Mouse (Mus musculus) CD4-positive, CD25-positive, alpha-beta regulatory T cell, adult 2 months (primary cell): ENCODE measurements around the gene Fxyd2.

Experiments
- DNase-seq: peaks from one replicate; pipeline ENCODE4 v3.0.0-alpha.2; 2012; ENCODE audit warnings: low read depth, low spot score

The Fxyd2 gene

GRCm38 (mm10) chr9:45426456-45426855, 27.0 kb downstream of the Fxyd2 start, which contains the start of gene Dscaml1:
Gene Dscaml1, plus strand, starts transcription at chr9:45426628.
- DNase-seq: no peak

GRCm38 (mm10) chr9:45429392-45429791, 29.9 kb downstream of the Fxyd2 start:
- DNase-seq: no peak

DNA sequence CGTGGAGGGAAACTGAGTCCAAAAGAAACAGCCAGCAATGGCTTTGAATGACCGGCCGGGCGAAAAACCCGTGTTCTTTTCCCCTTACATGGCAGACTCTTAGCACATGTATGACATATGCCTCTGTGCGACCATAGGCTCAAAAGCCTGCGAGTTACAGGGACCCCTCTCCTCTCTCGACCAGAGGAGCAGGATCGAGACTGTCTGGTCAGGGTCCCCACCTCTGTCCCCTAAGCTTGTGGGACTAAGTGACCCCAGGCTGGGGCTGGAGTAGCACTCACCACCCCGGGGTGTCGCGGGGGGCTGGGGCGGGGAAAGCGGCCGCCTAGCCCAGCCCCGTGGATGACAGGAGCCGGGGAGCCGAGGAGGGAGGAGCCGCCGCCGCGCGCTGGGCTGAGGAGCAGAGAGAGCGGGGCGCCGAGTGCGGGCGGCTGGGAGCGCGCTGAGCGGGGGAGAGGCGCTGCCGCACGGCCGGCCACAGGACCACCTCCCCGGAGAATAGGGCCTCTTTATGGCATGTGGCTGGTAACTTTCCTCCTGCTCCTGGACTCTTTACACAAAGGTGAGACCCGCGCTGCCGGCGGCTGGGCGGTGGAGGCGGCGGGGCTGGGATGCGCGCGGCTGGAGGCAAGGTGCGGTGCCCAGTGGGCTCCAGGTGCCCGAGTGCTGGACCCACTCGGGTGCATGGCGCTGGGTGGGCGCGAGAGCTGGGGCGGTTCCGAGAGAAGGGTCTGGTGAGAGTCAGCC, 30.7 kb downstream of the Fxyd2 start:
- no peak for DNase-seq

DNA sequence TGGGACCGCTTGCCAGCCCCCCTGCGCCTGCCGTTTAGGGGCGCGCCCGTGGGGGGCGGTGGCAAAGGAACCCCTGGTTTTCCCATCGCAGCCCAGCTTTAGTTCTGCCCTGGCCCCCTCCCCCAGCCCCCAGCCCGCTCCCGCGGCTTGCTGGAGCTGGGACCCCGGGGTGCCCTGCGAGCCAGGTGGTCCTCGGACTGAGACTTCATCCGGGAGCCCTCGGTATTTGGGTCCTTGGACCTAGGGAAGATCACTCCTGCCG, 31.2 kb downstream of the Fxyd2 start:
- no peak for DNase-seq

GRCm38 (mm10) chr9:45431150-45431549, 31.7 kb downstream of the Fxyd2 start:
- DNase-seq: no peak

GRCm38 (mm10) chr9:45432639-45433038, 33.2 kb downstream of the Fxyd2 start:
- DNase-seq: no peak

DNA sequence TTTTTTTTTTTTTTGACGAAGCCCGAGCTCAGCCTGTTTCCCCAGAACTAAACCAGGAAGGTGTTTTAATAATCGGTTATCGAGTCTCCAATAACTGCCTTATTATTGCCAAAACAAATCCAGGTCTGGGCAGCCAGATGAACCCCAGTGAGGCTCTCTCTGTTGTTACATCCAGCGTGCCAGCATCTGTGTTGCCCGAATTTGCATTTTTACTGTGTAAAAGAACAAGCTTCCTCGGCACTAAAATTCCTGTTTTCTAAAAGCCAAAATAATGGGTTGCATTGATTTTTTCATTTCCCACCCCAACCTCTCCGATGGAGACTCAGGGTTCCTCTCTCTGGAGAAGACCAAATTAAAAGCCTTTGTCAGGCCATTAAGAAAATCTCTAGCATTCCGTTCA, 33.6 kb downstream of the Fxyd2 start:
- DNase-seq: no peak

DNA sequence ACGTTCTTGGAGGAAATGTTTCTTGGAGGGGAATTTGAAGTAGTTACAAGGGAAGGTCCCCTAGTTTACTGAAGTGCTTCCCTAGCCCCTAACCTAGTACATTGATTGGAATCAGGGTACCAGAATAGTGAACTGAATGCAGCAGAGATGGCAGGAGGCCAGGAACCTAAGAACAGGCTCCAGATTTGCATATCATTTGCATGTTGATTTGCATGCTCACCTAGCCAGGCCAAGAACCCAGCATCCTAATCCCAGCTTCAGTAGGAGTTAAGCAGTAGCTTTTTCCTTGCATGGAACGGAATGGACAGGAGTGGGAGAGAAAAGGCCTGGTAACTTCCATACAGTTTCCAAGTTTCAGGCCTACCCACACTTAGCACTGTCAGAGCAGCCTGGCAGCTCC, 34.7 kb downstream of the Fxyd2 start:
- DNase-seq: no peak

- DNase-seq: no peak
Measured at GRCm38 (mm10) chr9:45439025-45439424, 39.6 kb downstream of the Fxyd2 start.

GRCm38 (mm10) chr9:45440083-45440784, 40.8 kb downstream of the Fxyd2 start:
- no peak for DNase-seq

DNA sequence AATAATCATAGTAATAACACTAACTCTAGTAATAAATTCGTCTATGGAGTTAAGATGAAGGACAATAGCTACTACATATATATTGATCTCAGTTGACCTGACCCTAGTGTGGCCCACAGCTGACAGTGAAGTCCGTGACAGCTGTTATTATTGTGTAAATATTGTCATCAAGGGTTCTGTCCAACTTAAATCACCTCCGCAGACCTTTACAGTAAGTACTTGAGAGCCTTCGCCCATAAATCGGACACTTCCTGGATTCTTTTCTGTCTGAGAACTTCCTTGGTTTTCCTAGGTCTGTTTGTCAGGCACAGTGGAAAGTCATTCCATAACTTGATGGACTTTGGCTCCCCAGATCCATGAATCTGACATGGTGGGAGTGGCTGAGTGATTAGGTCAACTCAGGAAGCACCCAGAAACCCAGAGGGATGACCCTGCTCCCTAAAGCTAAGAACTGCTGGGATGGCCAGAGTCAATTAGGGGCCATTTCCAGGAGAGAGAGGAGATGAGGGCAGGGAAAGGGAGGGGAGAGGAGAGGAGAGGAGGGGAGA, 44.9 kb downstream of the Fxyd2 start:
- DNase-seq: no peak

DNA sequence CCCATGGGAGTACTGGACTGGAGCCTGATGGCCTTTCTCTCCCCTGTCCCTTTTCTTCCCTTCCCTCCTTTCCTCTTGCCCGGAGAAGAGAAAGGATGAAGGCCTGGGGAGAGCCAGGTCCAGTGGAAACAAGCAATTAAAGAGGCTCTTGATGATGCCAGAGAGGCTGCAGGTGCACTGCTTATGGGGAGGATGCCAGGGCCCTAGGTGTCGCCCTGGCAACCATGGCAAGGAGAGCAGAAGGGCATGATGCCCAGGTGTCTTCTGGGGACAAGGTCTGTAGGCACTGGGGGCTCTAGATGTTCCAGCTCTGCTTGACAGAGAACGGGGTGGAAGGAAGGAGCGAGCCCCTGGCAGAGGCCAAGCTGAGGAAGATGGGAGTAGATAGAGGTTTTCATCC, 50.2 kb downstream of the Fxyd2 start:
- no peak for DNase-seq

GRCm38 (mm10) chr9:45451346-45451745, 51.9 kb downstream of the Fxyd2 start:
- no peak for DNase-seq

DNA sequence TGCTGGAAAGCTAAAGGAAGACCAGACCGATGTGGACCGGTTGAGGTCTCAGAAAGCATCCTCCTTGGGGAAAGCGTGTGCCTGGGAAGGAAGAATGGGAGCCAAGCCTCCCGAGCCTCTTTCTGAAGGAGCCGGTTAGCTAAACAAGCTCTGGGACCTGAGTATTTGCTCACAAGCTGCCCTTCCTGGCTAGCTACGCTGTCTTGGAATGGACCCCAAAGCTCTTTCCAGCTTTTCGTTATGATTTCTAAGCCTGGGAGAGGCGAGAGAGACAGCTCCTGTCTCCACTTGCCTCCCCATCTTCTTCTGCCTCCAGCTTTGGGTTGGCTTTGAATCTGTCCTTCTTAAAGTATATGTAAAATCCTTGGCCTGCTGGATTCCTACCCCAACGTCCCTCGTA, 54.6 kb downstream of the Fxyd2 start:
- DNase-seq: no peak

- DNase-seq: no peak
Measured at GRCm38 (mm10) chr9:45454889-45455610, 55.6 kb downstream of the Fxyd2 start.

DNA sequence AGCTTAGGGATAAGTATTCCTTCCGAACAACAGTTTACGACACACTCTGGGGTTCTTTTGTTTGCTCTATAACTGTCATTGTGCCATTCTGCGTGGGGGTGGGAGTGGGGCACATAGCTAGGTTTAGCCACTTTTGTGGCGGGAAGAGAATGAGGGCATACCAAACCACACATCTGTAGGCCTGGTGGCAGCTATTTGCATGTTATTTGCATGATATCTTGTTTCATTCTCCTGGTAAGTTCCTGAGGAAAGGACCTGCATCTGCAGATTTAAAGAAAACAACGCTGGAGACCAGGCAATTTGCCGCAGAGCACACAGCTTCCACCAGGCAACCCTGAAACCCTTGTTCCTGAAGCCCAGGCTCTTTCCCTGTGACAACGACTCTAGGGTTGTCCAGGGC, 57.7 kb downstream of the Fxyd2 start:
- DNase-seq: no peak

DNA sequence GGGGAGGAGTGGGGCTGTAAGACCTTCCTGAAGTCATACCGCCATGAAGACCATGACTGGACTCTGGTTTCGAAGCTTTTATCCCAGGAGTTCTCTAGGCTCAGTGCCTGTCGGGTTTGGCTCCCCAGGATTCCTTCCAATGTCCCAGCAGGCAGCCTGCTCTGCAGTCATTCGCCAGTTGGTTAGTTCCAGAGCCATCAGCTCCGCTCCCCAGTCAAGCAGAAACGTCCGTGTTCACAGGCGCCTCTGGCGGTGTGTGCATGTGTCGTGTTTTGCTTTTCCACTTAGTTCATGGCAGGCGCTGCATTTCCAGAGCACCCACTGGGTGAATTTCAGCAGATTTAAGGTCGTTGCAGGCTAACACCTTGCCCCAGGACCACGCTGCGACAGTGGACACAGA, 58.9 kb downstream of the Fxyd2 start:
- DNase-seq: no peak
